Mouse (Mus musculus): ENCODE results near the gene Tmem163.
A peak's percentile ranks its signal among the peaks of the same experiment; 100 is the strongest.

Gene Tmem163

GRCm38 (mm10) chr1:127555822-127556485, 123.4 kb downstream of the Tmem163 start:
- DNase-seq: no peak

GRCm38 (mm10) chr1:127548078-127548477, 131.3 kb downstream of the Tmem163 start:
- no peak for DNase-seq

GRCm38 (mm10) chr1:127542756-127543155, 136.6 kb downstream of the Tmem163 start:
- peak; percentile 63 for DNase-seq

- peak; percentile 94 for DNase-seq
These were observed 137.4 kb downstream of the Tmem163 start for GRCm38 (mm10) chr1:127541931-127542330.

GRCm38 (mm10) chr1:127541522-127541921, 137.8 kb downstream of the Tmem163 start:
- peak; percentile 99 for DNase-seq

GRCm38 (mm10) chr1:127537204-127538038, 141.9 kb downstream of the Tmem163 start:
- DNase-seq: no peak

- DNase-seq: no peak
These were observed 142.9 kb downstream of the Tmem163 start for GRCm38 (mm10) chr1:127536448-127536847.

GRCm38 (mm10) chr1:127531723-127532122, 147.6 kb downstream of the Tmem163 start:
- no peak for DNase-seq

- DNase-seq: no peak
These were observed 148.3 kb downstream of the Tmem163 start for GRCm38 (mm10) chr1:127530849-127531580.

- no peak for DNase-seq
These were observed 156.0 kb downstream of the Tmem163 start for GRCm38 (mm10) chr1:127523364-127523763.

GRCm38 (mm10) chr1:127514888-127515287, 164.5 kb downstream of the Tmem163 start:
- DNase-seq: no peak

GRCm38 (mm10) chr1:127514479-127514878, 164.9 kb downstream of the Tmem163 start:
- DNase-seq: no peak

GRCm38 (mm10) chr1:127513664-127514063, 165.7 kb downstream of the Tmem163 start:
- DNase-seq: no peak

GRCm38 (mm10) chr1:127513140-127513539, 166.2 kb downstream of the Tmem163 start:
- no peak for DNase-seq

- DNase-seq: no peak
These were observed 166.6 kb downstream of the Tmem163 start for GRCm38 (mm10) chr1:127512709-127513108.

- no peak for DNase-seq
These were observed 168.0 kb downstream of the Tmem163 start for GRCm38 (mm10) chr1:127511362-127511761.

- DNase-seq: peak; percentile 77
These were observed 170.4 kb downstream of the Tmem163 start for GRCm38 (mm10) chr1:127508921-127509320.

GRCm38 (mm10) chr1:127508067-127508739, 171.1 kb downstream of the Tmem163 start:
- no peak for DNase-seq

- DNase-seq: peak; percentile 83
These were observed 172.2 kb downstream of the Tmem163 start for GRCm38 (mm10) chr1:127507042-127507650.

GRCm38 (mm10) chr1:127500701-127501100, 178.6 kb downstream of the Tmem163 start:
- DNase-seq: no peak

GRCm38 (mm10) chr1:127500219-127500618, 179.1 kb downstream of the Tmem163 start:
- peak; percentile 90 for DNase-seq

- DNase-seq: no peak
These were observed 180.6 kb downstream of the Tmem163 start for GRCm38 (mm10) chr1:127498746-127499145.

All from cerebellum, adult 9-10 months (tissue).